Mouse (Mus musculus) heart, adult 9 months (tissue): ENCODE measurements around the gene Vmn1r143.
"Not testable (repeated sequence)": the region's sequence is repeated elsewhere in the genome, so short reads cannot be mapped to it uniquely, and the experiment has no call there.

Experiments used
- DNase-seq, 2 experiments: peaks; one replicate each; pipeline ENCODE4 v3.0.0; 2022; ENCODE audit warnings: low spot score in 2 of 2

The Vmn1r143 gene

GRCm38 (mm10) chr7:22189077-22189476 is at the start of gene Vmn1r143:
Gene Vmn1r143, plus strand, starts transcription at chr7:22189377.
- not testable (repeated sequence) for DNase-seq

DNA sequence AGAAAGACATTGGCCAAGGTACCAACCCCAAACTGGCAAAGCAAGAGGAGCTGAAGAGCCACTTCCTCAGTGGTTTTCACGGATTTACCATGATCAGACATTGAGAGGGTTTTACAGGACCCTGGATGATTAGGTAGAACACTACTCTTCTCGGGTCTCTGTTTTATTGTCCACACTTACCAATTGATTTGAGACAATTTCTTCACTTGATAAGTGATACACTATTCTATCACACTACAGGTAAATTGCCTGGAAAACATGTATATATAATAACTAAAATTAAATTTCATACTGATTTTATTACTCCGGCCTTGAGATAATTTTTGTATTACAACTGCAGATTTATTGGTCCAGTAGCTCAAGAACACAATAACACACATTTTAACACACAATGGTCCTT is 25.2 kb upstream of the Vmn1r143 start, which contains the start of gene Vmn1r142:
TSS of gene Vmn1r142 (minus strand) at position 101 of the 400 bp plus-strand sequence.
- DNase-seq: not testable (repeated sequence)

DNA sequence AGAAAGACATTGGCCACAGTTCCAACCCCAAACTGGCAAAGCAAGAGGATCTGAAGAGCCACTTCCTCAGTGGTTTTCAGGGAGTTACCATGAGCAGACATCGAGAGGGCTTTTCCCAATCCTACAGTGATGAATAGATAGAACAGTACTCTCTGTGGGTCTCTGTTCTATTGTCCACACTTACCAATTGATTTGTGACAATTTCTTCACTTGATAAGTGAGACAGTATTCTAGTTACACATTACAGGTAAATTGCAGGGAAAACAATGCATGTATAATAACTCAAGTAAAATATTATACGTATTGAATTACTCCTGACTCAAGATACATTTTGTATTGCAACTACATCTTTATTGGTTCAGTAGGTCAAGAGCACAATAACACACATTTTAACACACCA is 12.0 kb downstream of the Vmn1r143 start, which contains the start of gene Gm8653:
TSS of gene Gm8653 (minus strand) at position 101 of the 400 bp plus-strand sequence.
- DNase-seq: not testable (repeated sequence)

GRCm38 (mm10) chr7:22229384-22229783 is 40.2 kb downstream of the Vmn1r143 start, which contains the start of gene Gm8453:
Gene Gm8453, minus strand, starts transcription at chr7:22229484.
- DNase-seq: not testable (repeated sequence)
